Mouse (Mus musculus): ENCODE measurements at regions not wholly inside any gene's neighbourhood (a gene's known extent, or its start where the extent isn't known, plus 50 kb on each side); places are given as distances from the start of the nearest gene placed in this dataset.

DNA sequence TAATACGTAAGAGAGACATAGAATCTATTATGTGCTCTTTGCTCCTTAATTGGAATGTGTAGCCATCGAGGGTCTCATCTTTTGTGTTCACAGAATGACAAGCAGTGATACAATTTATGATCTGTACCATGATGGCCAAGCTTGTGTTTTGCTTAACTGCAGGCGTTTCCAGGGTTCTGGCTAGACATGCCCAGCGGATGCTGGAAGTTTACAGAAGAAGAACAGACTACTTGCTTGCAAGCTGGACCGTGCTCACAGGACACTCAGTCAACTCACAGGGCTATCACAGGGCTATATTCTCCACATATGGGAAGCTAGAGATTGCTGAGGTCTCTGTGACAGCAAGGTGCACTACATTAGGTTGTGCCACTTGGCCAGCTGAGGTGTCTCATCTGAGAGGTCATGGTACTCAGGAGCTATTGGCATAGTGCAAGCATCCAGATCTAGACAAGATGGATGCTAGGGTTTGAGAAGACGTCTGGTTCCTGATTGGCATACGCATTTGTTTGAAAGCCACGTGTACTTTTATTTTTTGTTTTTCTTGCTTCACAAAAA is 75.2 kb upstream of the Map4k3 start:
- no peak for ATAC-seq (ENCODE audit: insufficient number of reproducible peaks, low FRiP score, low TSS enrichment, low read depth)
- 85% methylated on average over 8 of the region's 8 CpGs for WGBS
- DNase-seq (ENCODE audit: low spot score) = no peak
- H3K36me3 ChIP-seq (ENCODE audit: control insufficient read depth, insufficient read depth, low read length) = no peaks in the 10 kb centered on the region
- no peak overlapping the region for H3K4me2 ChIP-seq (ENCODE audit: low read depth, severe bottlenecking)
- peaks cover 5% of the 10 kb centered on the region for H3K4me1 ChIP-seq (ENCODE audit: control insufficient read depth, insufficient read depth, low read length)
- no peak overlapping the region for H3K4me3 ChIP-seq (ENCODE audit: low read depth, low read length)
- no peak overlapping the region for H3K27ac ChIP-seq (replicated peaks; ENCODE audit: low read depth, low read length)
- H3K9me3 ChIP-seq (ENCODE audit: control insufficient read depth, low read length) = no peaks in the 10 kb centered on the region
- H3K9ac ChIP-seq (ENCODE audit: low read length) = no peak overlapping the region
- no peaks in the 10 kb centered on the region for H3K27me3 ChIP-seq (ENCODE audit: control insufficient read depth, insufficient read depth, low read length)

GRCm38 (mm10) chr17:80802622-80803021 is 74.3 kb upstream of the Map4k3 start:
- Histone ChIP-seq H3K27ac (replicated peaks; ENCODE audit: low read depth, low read length) (no peak overlapping the region), H3K9ac (ENCODE audit: low read length) (no peak overlapping the region)
- 91% methylated on average over 10 of the region's 10 CpGs for WGBS

GRCm38 (mm10) chr17:80801991-80802390 is 73.7 kb upstream of the Map4k3 start:
- ATAC-seq (ENCODE audit: insufficient number of reproducible peaks, low FRiP score, low TSS enrichment, low read depth) (no peak), DNase-seq (ENCODE audit: low spot score) (no peak)
- no peak overlapping the region for H3K9ac ChIP-seq (ENCODE audit: low read length)
- H3K4me1 ChIP-seq (ENCODE audit: control insufficient read depth, insufficient read depth, low read length) = peaks cover 5% of the 10 kb centered on the region
- H3K4me3 ChIP-seq (ENCODE audit: low read depth, low read length) = no peak overlapping the region
- no peaks in the 10 kb centered on the region for H3K27me3 ChIP-seq (ENCODE audit: control insufficient read depth, insufficient read depth, low read length)
- no peaks in the 10 kb centered on the region for H3K36me3 ChIP-seq (ENCODE audit: control insufficient read depth, insufficient read depth, low read length)
- H3K4me2 ChIP-seq (ENCODE audit: low read depth, severe bottlenecking) = no peak overlapping the region
- WGBS = 37% methylated on average over 8 of the region's 8 CpGs
- H3K9me3 ChIP-seq (ENCODE audit: control insufficient read depth, low read length) = no peaks in the 10 kb centered on the region
- no peak overlapping the region for H3K27ac ChIP-seq (replicated peaks; ENCODE audit: low read depth, low read length)

More at GRCm38 (mm10) chr17:80802622-80803021, 74.3 kb upstream of the Map4k3 start:
- H3K4me2 ChIP-seq (ENCODE audit: low read depth, severe bottlenecking) = no peak overlapping the region
- ATAC-seq (ENCODE audit: insufficient number of reproducible peaks, low FRiP score, low TSS enrichment, low read depth) (no peak), DNase-seq (ENCODE audit: low spot score) (no peak)
- H3K36me3 ChIP-seq (ENCODE audit: control insufficient read depth, insufficient read depth, low read length) = no peaks in the 10 kb centered on the region
- H3K4me3 ChIP-seq (ENCODE audit: low read depth, low read length) = no peak overlapping the region
- no peaks in the 10 kb centered on the region for H3K27me3 ChIP-seq (ENCODE audit: control insufficient read depth, insufficient read depth, low read length)
- H3K9me3 ChIP-seq (ENCODE audit: control insufficient read depth, low read length) = no peaks in the 10 kb centered on the region
- peaks cover 5% of the 10 kb centered on the region for H3K4me1 ChIP-seq (ENCODE audit: control insufficient read depth, insufficient read depth, low read length)

DNA sequence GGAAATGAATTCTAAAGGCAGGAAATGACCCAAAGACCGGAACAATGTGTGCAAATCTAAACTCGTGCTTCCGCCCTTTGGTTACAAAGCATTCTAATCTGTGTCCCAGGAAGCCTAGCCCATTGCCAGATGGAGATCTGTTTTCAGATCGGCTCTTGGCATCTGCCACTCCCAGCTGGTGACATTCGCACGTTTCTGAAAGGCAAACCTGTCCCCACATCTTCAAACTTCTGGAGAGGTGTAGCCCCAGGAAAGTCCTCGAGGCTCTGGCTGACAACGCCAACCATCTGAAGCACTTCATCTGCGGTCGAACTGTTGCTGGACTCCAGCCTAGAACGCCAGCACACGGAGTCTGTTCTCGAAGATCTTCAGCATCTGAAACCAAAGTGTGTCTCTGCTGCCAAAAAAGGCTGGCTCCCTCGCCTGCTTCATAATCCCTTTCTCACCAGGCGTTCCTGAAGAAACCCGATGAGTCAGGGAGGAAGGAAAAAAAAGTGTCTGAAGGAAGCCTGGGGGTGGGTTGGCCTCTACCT is 73.2 kb upstream of the Map4k3 start:
- Histone ChIP-seq H3K4me3 (ENCODE audit: low read depth, low read length) (no peak overlapping the region), H3K4me2 (ENCODE audit: low read depth, severe bottlenecking) (no peak overlapping the region), H3K27ac (replicated peaks; ENCODE audit: low read depth, low read length) (no peak overlapping the region), H3K9ac (ENCODE audit: low read length) (no peak overlapping the region), H3K36me3 (ENCODE audit: control insufficient read depth, insufficient read depth, low read length) (no peaks in the 10 kb centered on the region), H3K9me3 (ENCODE audit: control insufficient read depth, low read length) (no peaks in the 10 kb centered on the region), H3K4me1 (ENCODE audit: control insufficient read depth, insufficient read depth, low read length) (peaks cover 5% of the 10 kb centered on the region), H3K27me3 (ENCODE audit: control insufficient read depth, insufficient read depth, low read length) (no peaks in the 10 kb centered on the region)
- ATAC-seq (ENCODE audit: insufficient number of reproducible peaks, low FRiP score, low TSS enrichment, low read depth) (no peak), DNase-seq (ENCODE audit: low spot score) (no peak)
- WGBS = 48% methylated on average over 16 of the region's 16 CpGs

DNA sequence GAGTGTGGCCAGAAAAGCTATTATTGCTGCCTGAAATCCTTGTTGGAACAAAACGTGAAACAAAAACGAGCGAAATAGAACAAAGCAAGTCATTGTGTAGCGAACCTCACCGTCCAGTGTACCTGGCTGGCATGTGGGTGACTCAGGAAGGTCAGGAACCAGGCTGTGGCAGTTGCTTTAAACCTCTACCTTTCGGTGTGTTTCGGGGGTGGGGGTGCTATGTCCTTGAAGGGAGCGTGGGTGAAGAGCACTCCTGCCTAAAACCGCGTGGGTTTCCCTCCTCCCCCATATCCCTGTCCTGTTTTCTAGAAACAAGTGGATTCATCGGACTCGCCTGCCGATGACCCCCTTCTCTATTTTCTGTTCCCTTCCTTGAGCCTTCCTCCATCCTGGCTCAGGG is 72.6 kb upstream of the Map4k3 start:
- Histone ChIP-seq H3K4me1 (ENCODE audit: control insufficient read depth, insufficient read depth, low read length) (peaks cover 5% of the 10 kb centered on the region), H3K27me3 (ENCODE audit: control insufficient read depth, insufficient read depth, low read length) (no peaks in the 10 kb centered on the region), H3K9me3 (ENCODE audit: control insufficient read depth, low read length) (no peaks in the 10 kb centered on the region), H3K4me3 (ENCODE audit: low read depth, low read length) (no peak overlapping the region), H3K36me3 (ENCODE audit: control insufficient read depth, insufficient read depth, low read length) (no peaks in the 10 kb centered on the region), H3K9ac (ENCODE audit: low read length) (no peak overlapping the region), H3K27ac (replicated peaks; ENCODE audit: low read depth, low read length) (0 out of 2 replicates have a peak overlapping the region, but pooled peaks have one; percentile 2), H3K4me2 (ENCODE audit: low read depth, severe bottlenecking) (no peak overlapping the region)
- WGBS = 76% methylated on average over 13 of the region's 13 CpGs
- ATAC-seq (ENCODE audit: insufficient number of reproducible peaks, low FRiP score, low TSS enrichment, low read depth) = no peak
- DNase-seq (ENCODE audit: low spot score) = no peak

GRCm38 (mm10) chr17:80800454-80800853 is 72.2 kb upstream of the Map4k3 start:
- Histone ChIP-seq H3K9me3 (ENCODE audit: control insufficient read depth, low read length) (no peaks in the 10 kb centered on the region), H3K4me2 (ENCODE audit: low read depth, severe bottlenecking) (no peak overlapping the region), H3K4me3 (ENCODE audit: low read depth, low read length) (no peak overlapping the region), H3K9ac (ENCODE audit: low read length) (no peak overlapping the region), H3K27ac (replicated peaks; ENCODE audit: low read depth, low read length) (0 out of 2 replicates have a peak overlapping the region, but pooled peaks have one; percentile 2), H3K27me3 (ENCODE audit: control insufficient read depth, insufficient read depth, low read length) (no peaks in the 10 kb centered on the region), H3K4me1 (ENCODE audit: control insufficient read depth, insufficient read depth, low read length) (peaks cover 5% of the 10 kb centered on the region), H3K36me3 (ENCODE audit: control insufficient read depth, insufficient read depth, low read length) (no peaks in the 10 kb centered on the region)
- ATAC-seq (ENCODE audit: insufficient number of reproducible peaks, low FRiP score, low TSS enrichment, low read depth) = no peak
- DNase-seq (ENCODE audit: low spot score) = no peak
- WGBS = 79% methylated on average over 5 of the region's 5 CpGs

DNA sequence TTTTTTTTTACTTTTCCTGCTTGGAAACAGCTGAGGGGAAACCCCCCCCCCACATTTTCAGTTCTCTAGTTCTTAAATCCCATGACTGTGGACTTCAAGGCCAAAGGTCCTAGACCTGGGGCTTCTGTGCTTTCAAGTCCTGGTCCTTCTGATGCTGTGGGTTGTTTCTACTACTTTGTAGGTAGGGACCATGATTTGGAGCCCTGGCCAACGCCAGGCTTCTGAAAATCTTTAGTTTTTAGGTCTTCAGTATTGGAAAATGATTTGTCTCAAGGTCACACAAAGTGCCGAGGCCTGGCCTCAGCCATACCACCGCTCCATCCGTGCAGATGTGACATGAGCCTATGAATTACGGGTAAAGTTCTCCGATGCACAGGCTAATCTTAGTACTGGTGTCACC is 70.8 kb upstream of the Map4k3 start:
- Histone ChIP-seq H3K27ac (replicated peaks; ENCODE audit: low read depth, low read length) (no peak overlapping the region), H3K27me3 (ENCODE audit: control insufficient read depth, insufficient read depth, low read length) (no peaks in the 10 kb centered on the region), H3K9ac (ENCODE audit: low read length) (no peak overlapping the region), H3K4me1 (ENCODE audit: control insufficient read depth, insufficient read depth, low read length) (peaks cover 5% of the 10 kb centered on the region), H3K36me3 (ENCODE audit: control insufficient read depth, insufficient read depth, low read length) (no peaks in the 10 kb centered on the region), H3K4me2 (ENCODE audit: low read depth, severe bottlenecking) (no peak overlapping the region), H3K9me3 (ENCODE audit: control insufficient read depth, low read length) (no peaks in the 10 kb centered on the region), H3K4me3 (ENCODE audit: low read depth, low read length) (no peak overlapping the region)
- no peak for ATAC-seq (ENCODE audit: insufficient number of reproducible peaks, low FRiP score, low TSS enrichment, low read depth)
- DNase-seq (ENCODE audit: low spot score) = no peak
- 85% methylated on average over 6 of the region's 6 CpGs for WGBS

DNA sequence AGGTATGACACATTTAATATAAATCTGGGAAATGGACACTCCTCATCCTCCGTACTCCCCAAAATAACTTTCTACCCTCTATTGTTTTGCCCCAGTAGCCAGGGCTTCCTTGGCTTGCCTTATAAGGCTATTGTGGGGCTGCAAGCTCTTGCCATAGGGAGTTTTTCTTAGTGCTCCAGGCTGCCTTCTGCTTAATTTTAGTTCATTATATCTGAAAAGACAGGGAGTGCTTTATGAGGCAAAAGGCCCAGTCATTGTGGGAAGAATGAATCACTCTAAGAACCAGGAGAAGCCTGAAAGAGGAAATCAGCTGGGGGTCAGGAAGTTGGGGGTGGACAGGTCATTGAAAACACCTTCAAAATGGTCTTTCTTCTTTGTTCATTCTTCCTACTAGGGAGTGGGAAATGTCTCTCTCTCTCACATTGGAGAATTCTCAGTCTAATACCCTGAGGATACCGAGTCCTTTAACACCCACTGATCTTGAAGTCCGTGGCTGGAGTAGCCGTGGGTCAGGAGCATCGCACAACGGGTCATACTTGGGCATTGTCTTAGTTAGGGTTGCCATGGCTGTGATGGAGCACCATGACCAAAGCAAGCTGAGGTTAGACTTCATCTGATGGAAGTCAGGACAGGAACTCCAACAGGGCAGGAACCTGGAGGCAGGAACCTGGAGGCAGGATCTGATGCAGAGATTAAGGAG is 70.1 kb upstream of the Map4k3 start:
- H3K4me1 ChIP-seq (ENCODE audit: control insufficient read depth, insufficient read depth, low read length) = peaks cover 5% of the 10 kb centered on the region
- H3K27ac ChIP-seq (replicated peaks; ENCODE audit: low read depth, low read length) = no peak overlapping the region
- H3K9me3 ChIP-seq (ENCODE audit: control insufficient read depth, low read length) = no peaks in the 10 kb centered on the region
- no peaks in the 10 kb centered on the region for H3K27me3 ChIP-seq (ENCODE audit: control insufficient read depth, insufficient read depth, low read length)
- H3K4me2 ChIP-seq (ENCODE audit: low read depth, severe bottlenecking) = no peak overlapping the region
- no peak for ATAC-seq (ENCODE audit: insufficient number of reproducible peaks, low FRiP score, low TSS enrichment, low read depth)
- H3K4me3 ChIP-seq (ENCODE audit: low read depth, low read length) = no peak overlapping the region
- 89% methylated on average over 6 of the region's 6 CpGs for WGBS
- no peaks in the 10 kb centered on the region for H3K36me3 ChIP-seq (ENCODE audit: control insufficient read depth, insufficient read depth, low read length)
- H3K9ac ChIP-seq (ENCODE audit: low read length) = no peak overlapping the region
- no peak for DNase-seq (ENCODE audit: low spot score)

Data from limb, embryonic 11.5 days (tissue).